Mouse (Mus musculus): Measurements from ENCODE around the gene Gm4924. TPM values are rescaled to one million over a fixed set of nuclear protein-coding genes. Genes with fewer than 3 reads are reported as not detected.

Gm4924 gene
- polyA plus RNA-seq (2021), result 11.7 TPM

GRCm38 (mm10) chr10:82354083-82355010 is at the start of gene Gm4924:
Gene Gm4924, plus strand, starts transcription at chr10:82354255.
- H3K27me3 ChIP-seq, result no peaks in the 10 kb centered on the region
- no peak for TF ChIP-seq CTCF (IDR thresholded peaks at IDR 0.05)
- ChIA-PET CTCF (interaction anchor here (0.8 kb wide), 1 partner anchor 33 kb away, joined by 3 read pairs; no protein-coding TSS in a partner anchor), POLR2A (interaction anchor here (0.6 kb wide), 2 partner anchors 156 to 854 kb away, joined by 3 to 4 read pairs; no protein-coding TSS in a partner anchor)
- DNase-seq (ENCODE audit: low read depth, low spot score), result peak; percentile 43
- ATAC-seq, result peak; percentile 99
- in situ Hi-C loops (cut with MboI; ENCODE audit: low pct_unique_long_range_greater_than_20kb), result no loop called here

- POLR2A ChIA-PET, result interaction anchor here (0.6 kb wide), 1 partner anchor 159 kb away, joined by 4 read pairs; no protein-coding TSS in a partner anchor
- in situ Hi-C loops (cut with MboI; ENCODE audit: low pct_unique_long_range_greater_than_20kb), result no loop called here
- CTCF ChIA-PET, result no interaction called here
- ATAC-seq (no peak), DNase-seq (ENCODE audit: low read depth, low spot score) (no peak)
- no peak for TF ChIP-seq CTCF (IDR thresholded peaks at IDR 0.05)
- H3K27me3 ChIP-seq, result peaks cover 4% of the 10 kb centered on the region
Measured at GRCm38 (mm10) chr10:82316482-82316881, 37.6 kb upstream of the Gm4924 start, which contains the start of gene 4932415D10Rik. Gene 4932415D10Rik, minus strand, starts transcription at chr10:82316582.

- in situ Hi-C loops (cut with MboI; ENCODE audit: low pct_unique_long_range_greater_than_20kb), result no loop called here
- TF ChIP-seq CTCF (IDR thresholded peaks at IDR 0.05), result peak; percentile 59
- CTCF ChIA-PET, result no interaction called here
- POLR2A ChIA-PET, result no interaction called here
- DNase-seq (ENCODE audit: low read depth, low spot score) (no peak), ATAC-seq (peak; percentile 17)
- peaks cover 6% of the 10 kb centered on the region for H3K27me3 ChIP-seq
Measured at GRCm38 (mm10) chr10:82320134-82320533, 33.9 kb upstream of the Gm4924 start.

GRCm38 (mm10) chr10:82329826-82330225 is 24.2 kb upstream of the Gm4924 start:
- H3K27me3 ChIP-seq, result peaks cover 4% of the 10 kb centered on the region
- no peak for TF ChIP-seq CTCF (IDR thresholded peaks at IDR 0.05)
- ChIA-PET CTCF (no interaction called here), POLR2A (no interaction called here)
- ATAC-seq, result no peak
- in situ Hi-C loops (cut with MboI; ENCODE audit: low pct_unique_long_range_greater_than_20kb), result no loop called here
- DNase-seq (ENCODE audit: low read depth, low spot score), result no peak

- DNase-seq (ENCODE audit: low read depth, low spot score), result no peak
- in situ Hi-C loops (cut with MboI; ENCODE audit: low pct_unique_long_range_greater_than_20kb), result no loop called here
- H3K27me3 ChIP-seq, result no peaks in the 10 kb centered on the region
- POLR2A ChIA-PET, result no interaction called here
- no peak for ATAC-seq
- no peak for TF ChIP-seq CTCF (IDR thresholded peaks at IDR 0.05)
- CTCF ChIA-PET, result no interaction called here
Measured at GRCm38 (mm10) chr10:82355401-82355800, 1.3 kb downstream of the Gm4924 start.

- TF ChIP-seq CTCF (IDR thresholded peaks at IDR 0.05), result no peak
- ATAC-seq, result no peak
- ChIA-PET POLR2A (no interaction called here), CTCF (no interaction called here)
- no peaks in the 10 kb centered on the region for H3K27me3 ChIP-seq
- in situ Hi-C loops (cut with MboI; ENCODE audit: low pct_unique_long_range_greater_than_20kb), result no loop called here
- DNase-seq (ENCODE audit: low read depth, low spot score), result no peak
Measured at GRCm38 (mm10) chr10:82361911-82362310, 7.9 kb downstream of the Gm4924 start.

- in situ Hi-C loops (cut with MboI; ENCODE audit: low pct_unique_long_range_greater_than_20kb), result no loop called here
- CTCF ChIA-PET, result no interaction called here
- POLR2A ChIA-PET, result no interaction called here
- DNase-seq (ENCODE audit: low read depth, low spot score), result no peak
- H3K27me3 ChIP-seq, result no peaks in the 10 kb centered on the region
- TF ChIP-seq CTCF (IDR thresholded peaks at IDR 0.05), result no peak
- ATAC-seq, result no peak
Measured at GRCm38 (mm10) chr10:82382992-82383391, 28.9 kb downstream of the Gm4924 start.

- DNase-seq (ENCODE audit: low read depth, low spot score), result no peak
- in situ Hi-C loops (cut with MboI; ENCODE audit: low pct_unique_long_range_greater_than_20kb), result no loop called here
- POLR2A ChIA-PET, result no interaction called here
- CTCF ChIA-PET, result no interaction called here
- TF ChIP-seq CTCF (IDR thresholded peaks at IDR 0.05), result no peak
- no peaks in the 10 kb centered on the region for H3K27me3 ChIP-seq
- no peak for ATAC-seq
Measured at GRCm38 (mm10) chr10:82409511-82409910, 55.5 kb downstream of the Gm4924 start.

- no peaks in the 10 kb centered on the region for H3K27me3 ChIP-seq
- no peak for TF ChIP-seq CTCF (IDR thresholded peaks at IDR 0.05)
- DNase-seq (ENCODE audit: low read depth, low spot score) (no peak), ATAC-seq (no peak)
- ChIA-PET CTCF (no interaction called here), POLR2A (no interaction called here)
- in situ Hi-C loops (cut with MboI; ENCODE audit: low pct_unique_long_range_greater_than_20kb), result no loop called here
Measured at GRCm38 (mm10) chr10:82423631-82424030, 69.6 kb downstream of the Gm4924 start.

Other genes starting within 250 kb of the Gm4924 start
- gene AU041133, start 226.2 kb upstream of the Gm4924 start, polyA plus RNA-seq (2021), result 5.5 TPM
- gene Zfp938, start 113.0 kb upstream of the Gm4924 start, polyA plus RNA-seq (2021), result 10.4 TPM
- gene 4932415D10Rik, start 37.7 kb upstream of the Gm4924 start, polyA plus RNA-seq (2021), result not detected
- gene Gm1553, start 138.4 kb downstream of the Gm4924 start, polyA plus RNA-seq (2021), result not detected